Mouse (Mus musculus) cerebellum, adult 9-11 months (tissue): ENCODE measurements around the gene Gm3625.
A peak's percentile ranks its signal among the peaks of the same experiment; 100 is the strongest.

Source experiments
- DNase-seq: peaks from one replicate; pipeline ENCODE4 v3.0.0; 2022

Gene Gm3625

GRCm38 (mm10) chr12:4592541-4593165 is at the start of gene Gm3625, which contains the start of gene Itsn2:
Gene Gm3625, minus strand, starts transcription at chr12:4592927.
Gene Itsn2, plus strand, starts transcription at chr12:4592638.
- DNase-seq: peak; percentile 74

GRCm38 (mm10) chr12:4640737-4641136 is 48.0 kb upstream of the Gm3625 start:
- DNase-seq: no peak

- no peak for DNase-seq
Measured at GRCm38 (mm10) chr12:4638438-4638837, 45.7 kb upstream of the Gm3625 start.

GRCm38 (mm10) chr12:4632957-4633356 is 40.2 kb upstream of the Gm3625 start:
- DNase-seq: no peak

- DNase-seq: no peak
Measured at GRCm38 (mm10) chr12:4624201-4624600, 31.5 kb upstream of the Gm3625 start.

- no peak for DNase-seq
Measured at GRCm38 (mm10) chr12:4614722-4615121, 22.0 kb upstream of the Gm3625 start.

GRCm38 (mm10) chr12:4606625-4607024 is 13.9 kb upstream of the Gm3625 start:
- no peak for DNase-seq

GRCm38 (mm10) chr12:4599713-4600112 is 7.0 kb upstream of the Gm3625 start:
- DNase-seq: no peak

- DNase-seq: no peak
Measured at GRCm38 (mm10) chr12:4598666-4599428, 6.1 kb upstream of the Gm3625 start.

GRCm38 (mm10) chr12:4595055-4595454 is 2.3 kb upstream of the Gm3625 start:
- DNase-seq: no peak

- DNase-seq: no peak
Measured at GRCm38 (mm10) chr12:4593930-4594391, 1.2 kb upstream of the Gm3625 start.

GRCm38 (mm10) chr12:4593166-4593929 is 621 bp upstream of the Gm3625 start:
- DNase-seq: peak; percentile 47

GRCm38 (mm10) chr12:4592025-4592424 is 702 bp downstream of the Gm3625 start:
- no peak for DNase-seq

GRCm38 (mm10) chr12:4588603-4589002 is 4.1 kb downstream of the Gm3625 start:
- DNase-seq: peak; percentile 62

- no peak for DNase-seq
Measured at GRCm38 (mm10) chr12:4587846-4588245, 4.9 kb downstream of the Gm3625 start.

- DNase-seq: no peak
Measured at GRCm38 (mm10) chr12:4582326-4582725, 10.4 kb downstream of the Gm3625 start.

GRCm38 (mm10) chr12:4574065-4574464 is 18.7 kb downstream of the Gm3625 start:
- no peak for DNase-seq

- peak; percentile 28 for DNase-seq
Measured at GRCm38 (mm10) chr12:4571864-4572263, 20.9 kb downstream of the Gm3625 start.

GRCm38 (mm10) chr12:4558475-4559279 is 34.0 kb downstream of the Gm3625 start:
- no peak for DNase-seq

- DNase-seq: no peak
Measured at GRCm38 (mm10) chr12:4558013-4558412, 34.7 kb downstream of the Gm3625 start.

GRCm38 (mm10) chr12:4557436-4557835 is 35.3 kb downstream of the Gm3625 start:
- DNase-seq: no peak

GRCm38 (mm10) chr12:4556891-4557290 is 35.8 kb downstream of the Gm3625 start:
- no peak for DNase-seq

GRCm38 (mm10) chr12:4555451-4555850 is 37.3 kb downstream of the Gm3625 start:
- no peak for DNase-seq
